8 mouse cellular contexts compared by ENCODE assay signal in genomic region chr11:120316690-120317254, GRCm38 (mm10). TPM values are rescaled to one million over a fixed set of nuclear protein-coding genes. Genes with fewer than 3 reads are reported as not detected.
DNase-seq lines count a peak whose midpoint lies in the region; ATAC-seq and TF ChIP-seq lines count a peak whose summit lies in the region.

No protein-coding gene starts in this region.

- H3K9me3 ChIP-seq in erythroblast, embryonic 14.5 days (ENCODE audit: control insufficient read depth, low read length), result peaks cover 6% of the 10 kb centered on the region
- H3K9me3 ChIP-seq in intestine, embryonic 16.5 days (ENCODE audit: control insufficient read depth, low read length), result no peaks in the 10 kb centered on the region
- no peaks in the 10 kb centered on the region for H3K9me3 ChIP-seq in neural tube, embryonic 14.5 days (ENCODE audit: control insufficient read depth, low read length)

- ATAC-seq in intestine, embryonic 16.5 days, result peak; percentile 40; the same call in 1 of the 2 replicates
- ATAC-seq in neural tube, embryonic 14.5 days (ENCODE audit: low read depth), result 0 out of 2 replicates have a peak, but pooled peaks have one; percentile 7

- H3K4me1 ChIP-seq in erythroblast, embryonic 14.5 days (ENCODE audit: control insufficient read depth), result peaks cover 32% of the 10 kb centered on the region
- peaks cover 18% of the 10 kb centered on the region for H3K4me1 ChIP-seq in intestine, embryonic 16.5 days (ENCODE audit: control insufficient read depth, insufficient read depth, low read length)
- peaks cover 23% of the 10 kb centered on the region for H3K4me1 ChIP-seq in neural tube, embryonic 14.5 days (ENCODE audit: control insufficient read depth, insufficient read depth, low read length)

- no peak for DNase-seq in layer of hippocampus, adult 2 months (ENCODE audit: low spot score in 2 of 2)
- DNase-seq in layer of hippocampus, adult 18-20 months (ENCODE audit: low spot score in 2 of 2), result no peak
- DNase-seq in lung, adult 18-20 months, result peak; percentile 46 to 56
- DNase-seq in right cerebral cortex, postnatal 4 days, result no peak
- no peak for DNase-seq in adrenal gland, adult 18-20 months (ENCODE audit: low spot score in 2 of 2)

- peak overlapping the region; percentile 64 for H3K4me3 ChIP-seq in layer of hippocampus, adult 2 months
- peak overlapping the region; percentile 65 for H3K4me3 ChIP-seq in erythroblast, embryonic 14.5 days (replicated peaks)
- peak overlapping the region; percentile 67 for H3K4me3 ChIP-seq in intestine, embryonic 16.5 days (ENCODE audit: low read length)
- peak overlapping the region; percentile 37 for H3K4me3 ChIP-seq in neural tube, embryonic 14.5 days (ENCODE audit: low read depth, low read length)

- peak overlapping the region; percentile 91 for H3K9ac ChIP-seq in intestine, embryonic 16.5 days (ENCODE audit: low read depth, low read length)
- H3K9ac ChIP-seq in neural tube, embryonic 14.5 days (replicated peaks; ENCODE audit: low read depth, low read length), result peak overlapping the region; percentile 63

- TF ChIP-seq CTCF in layer of hippocampus, adult 2 months (conservative IDR thresholded peaks at IDR 0.05), result no peak

- no peaks in the 10 kb centered on the region for H3K27me3 ChIP-seq in erythroblast, embryonic 14.5 days (ENCODE audit: control insufficient read depth)
- no peaks in the 10 kb centered on the region for H3K27me3 ChIP-seq in intestine, embryonic 16.5 days (replicated peaks; ENCODE audit: control insufficient read depth, insufficient read depth, low read length)
- H3K27me3 ChIP-seq in neural tube, embryonic 14.5 days (ENCODE audit: control insufficient read depth, insufficient read depth, low read length), result no peaks in the 10 kb centered on the region

- WGBS in intestine, embryonic 16.5 days, result 10% methylated on average over 13 of the region's 13 CpGs
- WGBS in neural tube, embryonic 14.5 days, result 18% methylated on average over 13 of the region's 13 CpGs

- peak overlapping the region; percentile 98 for H3K4me2 ChIP-seq in intestine, embryonic 16.5 days (ENCODE audit: low read depth, low read length)
- H3K4me2 ChIP-seq in neural tube, embryonic 14.5 days (ENCODE audit: low read depth, low read length), result peak overlapping the region; percentile 89

- no peaks in the 10 kb centered on the region for H3K36me3 ChIP-seq in erythroblast, embryonic 14.5 days (ENCODE audit: control insufficient read depth)
- no peaks in the 10 kb centered on the region for H3K36me3 ChIP-seq in intestine, embryonic 16.5 days (ENCODE audit: control insufficient read depth, insufficient read depth, low read length)
- H3K36me3 ChIP-seq in neural tube, embryonic 14.5 days (ENCODE audit: control insufficient read depth, insufficient read depth, low read length), result no peaks in the 10 kb centered on the region

- H3K27ac ChIP-seq in layer of hippocampus, adult 2 months, result peak overlapping the region; percentile 98
- peak overlapping the region; percentile 100 for H3K27ac ChIP-seq in intestine, embryonic 16.5 days (ENCODE audit: low read length)
- H3K27ac ChIP-seq in neural tube, embryonic 14.5 days (ENCODE audit: low read depth, low read length), result peak overlapping the region; percentile 91

RNA-seq across cellular contexts. Expression of gene Actg1, which starts 31.6 kb away (rescaled TPM):
- total RNA-seq in layer of hippocampus, adult 2 months (2021), result 1,000 to 10,000 TPM; 1,285 to 1,295 TPM
- 1,000 to 10,000 TPM; 1,279 to 1,291 TPM for total RNA-seq in layer of hippocampus, adult 18-20 months (2021)
- polyA plus RNA-seq in erythroblast, embryonic 14.5 days (2012), result 9.0 TPM in 2 replicates
- 2,886 and 2,944 TPM in 2 replicates for polyA plus RNA-seq in intestine, embryonic 16.5 days (2015; fragmentation: Nextera tagmentation; extraction: Ambion mirVana)
- 4,176 and 4,177 TPM in 2 replicates for polyA plus RNA-seq in neural tube, embryonic 14.5 days (2014; fragmentation: Nextera tagmentation; extraction: Ambion mirVana)
- 1,000 to 10,000 TPM in 1 of 2 experiments, 100 to 1,000 TPM in 1; 972 to 2,157 TPM for total RNA-seq in adrenal gland, adult 18-20 months (2021)

RNA-seq across cellular contexts. Expression of gene Fscn2, which starts 44.6 kb away (rescaled TPM):
- total RNA-seq in layer of hippocampus, adult 2 months (2021), result 1 to 10 TPM in 1 of 2 experiments, under 1 TPM in 1; 0.69 to 1.1 TPM
- under 1 TPM in 1 of 2 experiments, not detected in 1; 0.61 TPM for total RNA-seq in layer of hippocampus, adult 18-20 months (2021)
- polyA plus RNA-seq in erythroblast, embryonic 14.5 days (2012), result not detected in 2 replicates
- 0.55 TPM in 1 of 2 replicates, not detected in the other for polyA plus RNA-seq in intestine, embryonic 16.5 days (2015; fragmentation: Nextera tagmentation; extraction: Ambion mirVana)
- 0.63 and 1.7 TPM in 2 replicates for polyA plus RNA-seq in neural tube, embryonic 14.5 days (2014; fragmentation: Nextera tagmentation; extraction: Ambion mirVana)
- under 1 TPM in 1 of 2 experiments, not detected in 1; 0.33 TPM for total RNA-seq in adrenal gland, adult 18-20 months (2021)

Comparison
In these comparisons a context has a peak if more than half of its experiments do, and no peak if none do; other contexts are left out.
1. DNase-seq: peak in lung, adult 18-20 months (2 of 2); none in layer of hippocampus, adult 2 months (0 of 2), layer of hippocampus, adult 18-20 months (0 of 2), right cerebral cortex, postnatal 4 days (single experiment) and adrenal gland, adult 18-20 months (0 of 2).
2. Peak in every context shown above with its lines, with median percentiles within 50 percentile points of each other: H3K27ac ChIP-seq and H3K4me3 ChIP-seq.